Mouse (Mus musculus) megakaryocyte, embryonic 14.5 days (primary cell): ENCODE data around the gene Rcsd1.

Source experiments
- FLI1 ChIP-seq: IDR thresholded peaks from 2 replicates; pipeline ENCODE4 v1.6.1; 2012; ENCODE audit warnings: low read length, inconsistent platforms, mixed read lengths
- GATA1 ChIP-seq: IDR thresholded peaks from 3 replicates; pipeline ENCODE4 v1.6.1; 2012; ENCODE audit warnings: mixed read lengths, low read length, inconsistent platforms, borderline replicate concordance

DNA sequence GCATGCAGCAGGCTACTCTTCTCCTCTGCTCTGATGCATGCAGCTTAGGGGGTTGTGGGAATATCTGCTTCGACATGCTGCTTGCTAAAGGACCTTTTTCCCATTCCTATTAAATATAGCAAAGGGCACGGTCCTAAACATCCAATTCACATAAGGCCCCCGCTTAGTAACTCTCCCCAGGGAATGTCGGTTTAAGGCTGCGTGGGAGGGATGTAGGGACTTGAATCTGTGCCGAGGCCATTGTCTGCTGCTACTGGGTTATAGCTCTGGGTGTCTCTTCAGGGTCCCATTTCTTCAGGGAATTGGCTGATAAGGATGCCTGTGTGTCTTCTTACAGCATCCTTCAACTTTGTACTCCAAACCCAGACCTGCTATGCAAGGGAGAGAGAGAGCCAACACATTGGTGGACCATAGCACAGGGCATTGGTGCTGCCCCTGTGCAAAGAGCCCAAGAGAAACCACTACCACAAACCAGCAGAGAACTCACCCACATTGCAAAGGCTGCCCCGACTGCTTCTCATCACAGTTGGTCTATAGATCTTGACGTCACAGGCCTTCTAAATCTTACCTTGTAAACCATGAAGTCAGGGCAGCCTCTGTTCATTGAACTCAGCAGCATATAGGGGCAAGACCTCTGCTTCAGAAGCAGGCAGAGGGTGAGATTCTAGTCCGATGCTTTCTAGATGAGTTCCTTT, 724 bp downstream of the Rcsd1 start:
- no peak for TF ChIP-seq GATA1
- no peak for TF ChIP-seq FLI1
